Mouse (Mus musculus): ENCODE data around the gene Cbx5. TPM values are rescaled to one million over a fixed set of nuclear protein-coding genes. Genes with fewer than 3 reads are reported as not detected.

Gene Cbx5
- polyA plus RNA-seq, 1 experiment: 172 TPM

DNA sequence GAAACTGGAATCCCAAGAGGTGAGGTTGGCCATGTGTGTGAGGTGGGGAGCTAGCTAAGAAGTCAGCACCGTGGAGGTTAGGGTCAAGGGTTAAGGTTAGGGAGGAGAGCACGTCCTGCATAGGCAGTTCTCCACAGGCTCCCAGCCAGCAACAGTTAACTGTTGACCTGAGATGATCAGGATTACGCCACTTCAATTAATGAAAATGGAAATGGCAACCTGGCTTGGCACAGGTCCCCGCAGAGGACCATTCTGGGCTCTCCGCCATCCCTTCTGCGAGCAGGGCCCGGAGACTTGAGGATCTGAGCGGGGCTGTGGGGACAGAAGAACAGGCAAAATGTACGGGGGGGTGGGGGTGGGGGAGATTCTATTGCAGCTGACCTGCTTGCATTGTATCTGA is 91.8 kb downstream of the Cbx5 start:
- Histone ChIP-seq H3K4me3 (ENCODE audit: insufficient read depth, low read length) (no peak overlapping the region), H3K4me1 (ENCODE audit: control insufficient read depth, insufficient read depth, low read length) (peaks cover 6% of the 10 kb centered on the region), H3K27ac (ENCODE audit: insufficient read depth, low read length) (no peak overlapping the region)
- no peak for TF ChIP-seq POLR2A (IDR thresholded peaks at IDR 0.05; ENCODE audit: low read depth, low read length)
- TF ChIP-seq CTCF (IDR thresholded peaks at IDR 0.05; ENCODE audit: borderline replicate concordance, insufficient read depth, low read length): no peak

DNA sequence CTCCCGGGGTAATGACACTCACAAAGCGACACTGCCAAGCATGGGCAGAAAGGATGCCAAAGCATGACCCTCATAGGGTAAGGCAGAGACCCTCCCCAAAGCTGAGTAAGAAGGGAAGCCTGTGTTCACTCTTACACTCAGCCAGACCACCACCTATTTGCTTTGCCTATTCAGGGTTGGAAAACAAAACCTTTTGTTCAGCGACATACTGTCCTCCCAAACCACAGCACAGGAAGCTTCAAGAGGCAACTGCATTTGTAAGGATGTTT is 92.3 kb downstream of the Cbx5 start:
- no peak for TF ChIP-seq POLR2A (IDR thresholded peaks at IDR 0.05; ENCODE audit: low read depth, low read length)
- no peak for TF ChIP-seq CTCF (IDR thresholded peaks at IDR 0.05; ENCODE audit: borderline replicate concordance, insufficient read depth, low read length)
- Histone ChIP-seq H3K4me3 (ENCODE audit: insufficient read depth, low read length) (no peak overlapping the region), H3K27ac (ENCODE audit: insufficient read depth, low read length) (no peak overlapping the region), H3K4me1 (ENCODE audit: control insufficient read depth, insufficient read depth, low read length) (peaks cover 6% of the 10 kb centered on the region)

DNA sequence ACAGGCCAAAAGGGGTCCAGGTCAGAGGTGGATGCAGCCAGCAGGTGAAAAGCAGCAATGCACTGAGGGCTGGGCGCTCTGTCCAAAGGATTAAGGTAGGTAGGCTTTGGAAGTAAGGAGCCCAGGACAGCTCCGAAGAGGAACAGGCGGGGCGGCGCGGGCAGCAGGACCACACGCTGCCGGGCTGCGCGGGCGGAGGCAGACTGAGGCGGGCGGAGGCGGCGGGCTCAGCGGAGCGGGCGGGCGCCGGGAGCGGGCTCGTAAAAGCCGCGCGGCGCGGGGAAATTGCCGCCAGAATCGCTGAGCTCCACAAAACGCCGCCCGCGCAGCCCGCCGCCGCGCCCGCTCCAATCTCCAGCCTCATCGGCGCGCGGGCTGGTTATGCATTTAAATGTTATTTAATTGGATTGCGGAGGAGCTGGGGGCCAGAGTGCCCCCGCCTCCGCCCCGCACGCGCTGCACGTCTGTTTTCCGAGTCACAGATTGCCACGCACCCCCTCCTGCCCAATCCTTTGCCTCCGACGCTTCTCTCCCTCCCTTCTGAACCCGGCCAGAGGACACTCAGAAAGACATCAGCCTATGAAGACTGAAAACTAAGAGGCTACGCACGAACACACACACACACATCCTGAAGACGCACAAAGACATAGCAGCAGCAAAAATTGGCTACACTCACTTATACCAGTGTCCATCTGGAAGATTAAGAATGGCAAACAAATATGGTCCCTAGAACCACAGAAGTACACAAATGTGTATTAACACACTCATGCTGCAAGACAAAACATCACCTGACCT is 92.8 kb downstream of the Cbx5 start:
- peaks cover 6% of the 10 kb centered on the region for H3K4me1 ChIP-seq (ENCODE audit: control insufficient read depth, insufficient read depth, low read length)
- H3K4me3 ChIP-seq (ENCODE audit: insufficient read depth, low read length): peak overlapping the region; percentile 31
- TF ChIP-seq CTCF (IDR thresholded peaks at IDR 0.05; ENCODE audit: borderline replicate concordance, insufficient read depth, low read length) (no peak), POLR2A (IDR thresholded peaks at IDR 0.05; ENCODE audit: low read depth, low read length) (no peak)
- no peak overlapping the region for H3K27ac ChIP-seq (ENCODE audit: insufficient read depth, low read length)

DNA sequence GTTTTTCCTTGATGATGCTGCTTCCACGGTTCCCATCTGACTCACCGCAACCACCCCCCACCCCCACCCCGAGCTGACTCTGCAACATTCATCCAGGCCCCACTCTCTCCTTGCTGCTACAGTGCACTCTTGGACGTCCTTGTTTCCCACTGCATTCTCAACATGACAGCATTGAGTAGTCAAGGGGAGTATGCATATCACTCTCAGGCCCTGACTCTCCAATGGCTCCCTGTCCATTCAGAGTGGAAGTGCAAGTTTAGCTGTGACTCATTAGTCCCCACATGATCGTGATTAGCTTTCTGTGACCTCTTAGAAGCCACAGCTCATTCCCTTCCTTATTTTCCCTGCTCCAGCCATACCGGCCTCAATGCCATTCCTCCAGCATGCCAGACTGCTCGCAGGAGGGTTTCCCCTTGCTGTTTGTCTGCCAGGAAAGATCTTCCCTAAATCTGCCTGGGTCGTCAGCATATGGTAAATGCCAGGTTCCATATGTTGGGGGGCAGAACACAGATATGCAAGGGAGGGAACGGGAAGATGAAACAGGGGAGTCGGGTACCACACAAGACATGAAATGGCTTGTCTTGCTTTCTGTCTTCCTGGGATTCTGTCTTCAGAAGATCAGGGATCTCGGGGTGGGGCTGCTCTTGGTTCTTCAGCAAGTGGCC is 93.8 kb downstream of the Cbx5 start:
- TF ChIP-seq POLR2A (IDR thresholded peaks at IDR 0.05; ENCODE audit: low read depth, low read length) (no peak), CTCF (IDR thresholded peaks at IDR 0.05; ENCODE audit: borderline replicate concordance, insufficient read depth, low read length) (no peak)
- Histone ChIP-seq H3K4me3 (ENCODE audit: insufficient read depth, low read length) (no peak overlapping the region), H3K27ac (ENCODE audit: insufficient read depth, low read length) (no peak overlapping the region), H3K4me1 (ENCODE audit: control insufficient read depth, insufficient read depth, low read length) (peaks cover 6% of the 10 kb centered on the region)

DNA sequence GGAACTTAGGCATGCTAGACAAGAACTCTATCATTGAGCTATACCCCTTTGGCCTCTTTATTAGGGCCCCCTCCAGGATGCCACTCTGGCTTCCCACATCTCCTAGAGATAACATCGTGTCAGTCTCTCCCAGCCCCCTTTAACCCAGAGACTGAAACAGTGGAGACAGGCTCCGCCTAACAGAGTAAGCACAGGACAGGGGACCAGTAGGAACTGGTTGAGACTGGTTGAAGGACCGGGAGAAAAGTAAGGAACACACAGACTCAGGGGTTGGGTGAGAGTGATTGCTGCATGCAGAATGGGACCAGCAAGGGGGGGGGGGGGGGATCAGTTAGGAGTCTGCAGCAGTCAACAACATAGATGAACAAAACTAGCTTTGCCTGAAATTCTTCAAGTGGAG is 95.4 kb downstream of the Cbx5 start:
- TF ChIP-seq CTCF (IDR thresholded peaks at IDR 0.05; ENCODE audit: borderline replicate concordance, insufficient read depth, low read length): no peak
- Histone ChIP-seq H3K4me3 (ENCODE audit: insufficient read depth, low read length) (no peak overlapping the region), H3K4me1 (ENCODE audit: control insufficient read depth, insufficient read depth, low read length) (peaks cover 6% of the 10 kb centered on the region), H3K27ac (ENCODE audit: insufficient read depth, low read length) (no peak overlapping the region)

Other genes starting within 250 kb of the Cbx5 start
- gene Hoxc8, start 249.2 kb downstream of the Cbx5 start, polyA plus RNA-seq (2011; ENCODE audit: insufficient read length, low read depth, missing spikeins): 28.5 and 45.5 TPM in 2 replicates
- gene Hoxc6, start 241.6 kb downstream of the Cbx5 start, polyA plus RNA-seq (2011; ENCODE audit: insufficient read length, low read depth, missing spikeins): 42.6 and 61.8 TPM in 2 replicates
- 12.5 and 12.6 TPM in 2 replicates for gene Hoxc4, start 220.9 kb downstream of the Cbx5 start, polyA plus RNA-seq (2011; ENCODE audit: insufficient read length, low read depth, missing spikeins)
- gene Smug1, start 72.7 kb downstream of the Cbx5 start, polyA plus RNA-seq (2011; ENCODE audit: insufficient read length, low read depth, missing spikeins): 10.4 and 11.0 TPM in 2 replicates
- 509 and 719 TPM in 2 replicates for gene Hnrnpa1, start 616 bp upstream of the Cbx5 start, polyA plus RNA-seq (2011; ENCODE audit: insufficient read length, low read depth, missing spikeins)
- gene Nfe2, start 18.6 kb upstream of the Cbx5 start, polyA plus RNA-seq (2011; ENCODE audit: insufficient read length, low read depth, missing spikeins): not detected in 2 replicates
- 141 and 143 TPM in 2 replicates for gene Copz1, start 32.9 kb upstream of the Cbx5 start, polyA plus RNA-seq (2011; ENCODE audit: insufficient read length, low read depth, missing spikeins)
- gene Gpr84, start 70.8 kb upstream of the Cbx5 start, polyA plus RNA-seq (2011; ENCODE audit: insufficient read length, low read depth, missing spikeins): 0.40 TPM in 1 of 2 replicates, not detected in the other
- 25.0 and 27.6 TPM in 2 replicates for gene Zfp385a, start 100.3 kb upstream of the Cbx5 start, polyA plus RNA-seq (2011; ENCODE audit: insufficient read length, low read depth, missing spikeins)
- 161 and 346 TPM in 2 replicates for gene Itga5, start 126.9 kb upstream of the Cbx5 start, polyA plus RNA-seq (2011; ENCODE audit: insufficient read length, low read depth, missing spikeins)
- not detected in 2 replicates for gene Gtsf1, start 190.7 kb upstream of the Cbx5 start, polyA plus RNA-seq (2011; ENCODE audit: insufficient read length, low read depth, missing spikeins)
- gene Gtsf2, start 208.7 kb upstream of the Cbx5 start, polyA plus RNA-seq (2011; ENCODE audit: insufficient read length, low read depth, missing spikeins): not detected in 2 replicates
- 0.33 and 2.1 TPM in 2 replicates for gene Nckap1l, start 214.0 kb upstream of the Cbx5 start, polyA plus RNA-seq (2011; ENCODE audit: insufficient read length, low read depth, missing spikeins)